Mouse (Mus musculus): ENCODE measurements around the gene Fam198a.
A peak's percentile ranks its signal among the peaks of the same experiment; 100 is the strongest.
"Not testable (repeated sequence)": the region's sequence is repeated elsewhere in the genome, so short reads cannot be mapped to it uniquely, and the experiment has no call there.

The Fam198a gene

DNA sequence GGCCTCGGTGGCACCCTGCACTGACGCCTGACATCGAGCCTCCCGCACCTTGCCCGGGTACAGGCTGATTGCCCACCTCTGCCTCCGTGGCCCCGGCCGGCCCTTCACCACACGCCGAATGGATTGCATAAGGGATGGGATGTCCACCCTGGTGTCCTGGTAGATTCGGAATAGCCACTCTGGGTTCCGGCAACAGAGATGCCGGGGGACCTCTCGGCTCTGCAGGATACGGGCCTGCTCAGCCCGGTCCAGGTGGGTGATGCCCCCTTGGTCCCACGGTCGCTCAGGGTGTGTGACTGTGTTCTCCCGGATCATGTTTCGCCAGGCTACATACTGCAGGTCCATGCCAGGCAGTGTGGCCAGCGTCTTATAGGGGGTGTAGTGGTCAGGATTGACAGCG lies 31.4 kb downstream of the Fam198a start:
- no peak for DNase-seq (ENCODE audit: low spot score)

- no peak for DNase-seq (ENCODE audit: low spot score)
Observed at GRCm38 (mm10) chr9:121982665-121983064, 31.9 kb downstream of the Fam198a start.

DNA sequence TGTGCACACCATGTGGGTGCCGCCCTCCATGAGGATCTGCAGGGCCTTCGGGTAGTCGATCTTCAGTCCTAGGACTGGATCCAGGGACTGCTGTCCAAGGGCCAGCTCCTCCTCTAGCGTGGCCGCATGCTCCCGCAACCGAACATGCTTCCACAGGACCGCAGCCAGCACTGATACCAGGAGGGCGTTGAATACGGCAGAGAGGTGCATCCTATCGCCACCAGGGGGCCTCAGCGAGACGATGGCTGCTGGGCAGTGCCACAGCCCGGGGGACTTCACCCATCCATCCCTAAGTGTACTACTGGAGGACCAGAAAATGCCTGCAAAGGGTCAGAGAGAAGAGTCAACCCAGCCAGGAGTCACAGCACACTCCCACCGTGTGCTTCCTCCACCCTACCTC lies 32.7 kb downstream of the Fam198a start:
- DNase-seq (ENCODE audit: low spot score), result peak; percentile 57

DNA sequence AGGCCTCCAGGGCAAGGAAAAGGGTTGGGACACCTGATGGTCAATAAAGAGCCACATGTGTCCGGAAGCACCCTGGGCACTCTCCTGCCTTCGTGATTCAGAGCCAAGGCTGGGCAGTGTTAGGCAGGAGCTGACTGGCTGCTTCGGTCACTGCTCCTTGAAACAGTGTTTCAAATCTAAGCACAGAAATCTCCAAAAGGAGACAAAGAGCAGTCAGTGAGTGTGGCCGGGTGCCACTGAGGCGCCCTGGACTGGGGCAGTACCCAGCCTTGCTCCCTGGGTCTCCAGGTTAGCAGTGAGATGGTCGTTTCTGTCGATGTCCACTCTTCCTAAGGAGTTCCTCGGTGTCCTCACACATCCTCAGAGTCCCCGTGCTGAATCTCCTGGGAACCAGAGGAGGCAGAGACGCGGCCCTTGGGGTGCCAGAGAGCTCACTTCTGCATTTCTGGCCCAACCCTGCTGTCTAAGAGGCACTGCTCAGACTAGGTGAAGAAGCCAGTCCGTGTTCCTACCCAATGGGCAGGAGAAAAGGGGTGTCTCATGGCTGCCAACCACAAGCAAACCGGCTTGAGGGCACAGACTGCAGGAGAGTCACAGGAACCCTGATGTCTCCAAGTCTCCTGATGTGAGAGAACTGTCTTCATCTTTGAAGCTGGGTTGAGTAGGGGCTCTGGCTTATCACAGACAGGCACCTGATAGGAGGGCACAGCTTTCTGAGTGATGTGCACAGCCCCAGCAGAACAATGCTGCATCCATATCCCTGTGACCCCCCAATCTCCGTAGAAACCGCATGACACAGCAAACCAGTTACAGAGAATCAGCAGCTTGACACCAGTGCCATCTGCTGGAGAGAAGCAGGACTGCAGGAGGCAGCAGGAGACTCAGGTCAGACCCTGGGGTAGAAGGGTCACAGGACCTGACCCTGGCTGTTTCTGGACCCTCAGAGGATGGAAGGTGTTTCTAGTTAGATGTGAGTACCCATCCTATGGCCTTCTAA lies 34.0 kb downstream of the Fam198a start:
- DNase-seq (ENCODE audit: low spot score), result peak; percentile 64

DNA sequence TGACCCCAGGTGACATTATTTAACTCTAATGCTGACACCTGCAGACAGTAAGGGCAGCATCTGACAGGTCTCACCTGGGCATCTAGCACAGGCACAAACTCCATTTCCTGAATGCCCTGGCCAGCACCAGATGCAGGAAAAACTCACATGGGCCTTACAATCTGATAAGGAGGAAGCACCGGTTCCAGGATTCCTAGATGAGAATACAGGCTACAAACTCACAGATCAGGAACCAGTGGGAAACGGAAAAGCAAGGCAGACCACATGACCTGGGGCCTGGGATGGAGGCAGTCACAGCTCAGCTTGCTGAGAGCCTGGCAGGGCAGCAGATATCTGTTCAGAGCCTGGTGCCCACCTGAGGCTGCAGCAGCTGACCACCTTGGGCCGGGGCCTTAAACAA lies 38.1 kb downstream of the Fam198a start:
- no peak for DNase-seq (ENCODE audit: low spot score)

GRCm38 (mm10) chr9:121989536-121989935 lies 38.7 kb downstream of the Fam198a start:
- DNase-seq (ENCODE audit: low spot score), result no peak

GRCm38 (mm10) chr9:121991041-121991440 lies 40.3 kb downstream of the Fam198a start:
- no peak for DNase-seq (ENCODE audit: low spot score)

- no peak for DNase-seq (ENCODE audit: low spot score)
Observed at GRCm38 (mm10) chr9:121993047-121993446, 42.3 kb downstream of the Fam198a start.

GRCm38 (mm10) chr9:121995077-121995476 lies 44.3 kb downstream of the Fam198a start:
- DNase-seq (ENCODE audit: low spot score), result no peak

GRCm38 (mm10) chr9:121995508-121996131 lies 44.8 kb downstream of the Fam198a start:
- DNase-seq (ENCODE audit: low spot score), result peak; percentile 84

DNA sequence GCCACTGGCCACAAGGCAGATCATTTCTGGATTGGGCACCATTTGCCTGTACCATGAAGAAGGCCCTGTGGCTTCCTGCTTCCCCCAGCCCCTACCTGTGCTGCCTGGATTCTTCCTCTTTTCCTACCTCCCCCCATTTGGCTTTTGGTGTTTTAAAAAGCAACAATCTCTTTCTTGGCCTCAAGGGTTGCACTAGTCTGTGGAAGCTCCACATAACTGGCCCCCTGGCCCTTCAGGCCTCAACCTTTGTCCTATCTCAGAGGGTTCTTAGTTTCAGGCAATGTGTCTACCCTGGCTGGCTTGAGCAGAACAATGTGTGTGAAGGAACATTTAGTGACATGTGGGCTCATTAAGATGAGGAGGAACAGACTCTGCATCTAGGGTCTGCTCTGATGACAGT lies 46.2 kb downstream of the Fam198a start, which contains the start of gene Pomgnt2:
Pomgnt2 (minus strand) TSS at position 101 of the 400 bp plus-strand sequence.
- DNase-seq (ENCODE audit: low spot score), result no peak

DNA sequence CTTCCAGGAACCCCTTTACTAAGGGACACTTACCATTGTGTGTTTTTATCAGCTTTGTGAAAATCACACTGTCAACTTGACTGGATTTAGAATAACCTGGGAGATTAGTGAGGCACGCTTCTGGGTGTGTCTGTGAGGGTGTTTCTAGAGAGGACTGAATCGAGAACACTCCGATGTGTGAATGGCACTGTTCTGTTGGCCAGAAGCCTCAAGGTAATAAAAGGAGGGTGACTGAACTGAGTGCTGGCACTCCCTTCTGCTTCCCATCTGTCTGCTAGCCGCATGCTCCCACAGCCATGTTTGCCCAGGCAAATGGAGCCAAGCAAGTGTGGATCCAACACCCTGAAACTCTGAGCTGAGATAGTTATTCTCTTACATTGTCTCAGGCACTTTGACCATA lies 47.2 kb downstream of the Fam198a start:
- no peak for DNase-seq (ENCODE audit: low spot score)

DNA sequence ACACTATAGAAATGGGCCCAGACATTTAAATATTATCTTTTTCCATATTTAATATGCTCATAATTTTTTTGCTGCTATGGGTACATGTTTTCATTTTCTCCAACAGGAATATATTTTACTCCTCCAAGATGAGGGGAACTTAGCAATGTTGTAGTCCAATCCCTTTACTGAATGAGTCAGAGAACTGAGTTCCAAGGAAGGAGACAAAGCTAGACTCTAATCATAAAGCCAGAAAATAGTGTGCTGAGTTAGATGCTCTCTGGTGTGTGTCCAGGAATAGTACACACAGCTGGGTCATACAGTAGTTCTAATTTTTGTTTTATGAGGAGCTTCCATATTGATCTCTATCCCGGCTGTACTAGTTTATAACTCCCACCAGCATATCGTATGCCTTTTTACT lies 55.4 kb downstream of the Fam198a start:
- DNase-seq (ENCODE audit: low spot score), result no peak

DNA sequence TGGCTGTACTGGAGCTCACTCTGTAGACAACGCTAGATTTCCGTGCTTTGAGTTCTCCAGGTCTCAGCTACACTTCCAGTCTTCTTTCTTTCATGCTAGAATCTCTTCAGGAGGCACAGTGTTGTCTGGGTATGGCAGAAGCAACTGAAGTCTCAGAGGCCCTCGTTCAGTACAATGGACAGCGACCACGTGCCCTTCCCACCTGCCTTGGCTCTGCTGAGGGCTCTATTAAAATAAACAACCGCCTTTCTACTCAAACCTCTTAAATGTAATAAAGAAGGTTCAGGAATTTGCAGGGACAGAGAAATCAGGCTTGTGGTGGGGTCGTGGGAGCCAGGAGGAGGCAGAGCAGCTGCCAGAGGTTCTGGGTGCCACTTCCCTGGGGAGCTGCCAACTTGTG lies 55.8 kb downstream of the Fam198a start:
- DNase-seq (ENCODE audit: low spot score), result peak; percentile 41

- no peak for DNase-seq (ENCODE audit: low spot score)
Observed at GRCm38 (mm10) chr9:122008876-122009275, 58.1 kb downstream of the Fam198a start.

DNA sequence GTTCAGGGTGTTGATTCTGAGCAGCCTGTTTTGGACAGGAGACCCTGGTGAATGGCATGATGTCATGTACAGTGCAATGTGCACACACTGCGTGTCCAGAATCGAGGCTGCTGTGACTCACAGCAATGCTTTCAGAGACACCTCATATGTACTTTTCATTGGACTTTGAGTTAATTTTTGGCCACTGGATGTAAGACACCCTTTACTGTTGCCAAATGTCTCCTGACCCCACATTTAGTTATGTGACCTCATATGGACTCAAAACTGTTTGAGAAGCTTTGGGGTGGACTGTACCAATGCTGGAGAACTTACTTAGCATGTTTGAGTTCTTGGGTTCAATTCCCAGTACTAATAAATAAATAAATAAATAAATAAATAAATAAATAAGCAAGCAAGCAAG lies 60.0 kb downstream of the Fam198a start:
- no peak for DNase-seq (ENCODE audit: low spot score)

DNA sequence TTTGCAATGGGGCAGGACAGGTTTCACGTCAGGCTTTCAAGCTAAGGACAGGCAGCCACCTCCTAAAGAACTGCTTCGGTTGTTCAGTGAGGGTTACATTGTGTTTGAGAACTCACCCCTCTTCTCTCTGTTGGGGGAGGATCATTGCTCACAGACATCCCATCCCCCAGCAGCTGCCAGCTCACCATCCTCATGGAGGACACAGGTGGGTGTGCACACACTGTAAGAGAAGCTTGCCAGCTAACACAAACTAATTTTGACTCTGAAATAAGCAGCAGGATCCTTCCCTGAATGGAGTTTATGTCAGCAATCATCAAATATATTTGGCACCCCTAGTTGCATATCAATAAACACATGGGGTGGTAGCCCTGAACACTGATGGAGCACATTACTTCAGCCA lies 62.0 kb downstream of the Fam198a start:
- DNase-seq (ENCODE audit: low spot score), result no peak

DNA sequence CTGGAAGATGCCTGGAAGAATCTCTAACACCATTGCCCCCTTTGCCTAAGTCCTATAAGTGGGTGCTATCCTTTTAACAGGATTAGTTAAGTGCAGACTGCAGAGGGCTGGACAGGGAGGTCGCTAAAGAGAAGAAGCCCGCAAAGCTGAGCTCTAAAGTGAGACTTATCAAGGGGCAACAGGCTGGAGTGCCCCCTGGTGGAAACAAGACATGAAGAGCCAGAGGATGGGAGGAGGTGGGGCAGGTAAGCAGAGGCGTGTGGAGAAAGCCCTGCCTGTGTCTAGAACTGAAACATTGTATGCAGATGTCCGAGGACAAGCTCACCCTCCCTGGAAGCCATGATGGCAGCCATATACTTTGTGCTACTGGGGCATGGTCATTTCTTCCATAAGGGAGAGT lies 62.8 kb downstream of the Fam198a start:
- no peak for DNase-seq (ENCODE audit: low spot score)

GRCm38 (mm10) chr9:122014241-122014667 lies 63.5 kb downstream of the Fam198a start:
- peak; percentile 70 for DNase-seq (ENCODE audit: low spot score)

GRCm38 (mm10) chr9:122018079-122018478 lies 67.3 kb downstream of the Fam198a start:
- DNase-seq (ENCODE audit: low spot score), result no peak

GRCm38 (mm10) chr9:122018782-122019395 lies 68.1 kb downstream of the Fam198a start:
- DNase-seq (ENCODE audit: low spot score), result peak; percentile 76

DNA sequence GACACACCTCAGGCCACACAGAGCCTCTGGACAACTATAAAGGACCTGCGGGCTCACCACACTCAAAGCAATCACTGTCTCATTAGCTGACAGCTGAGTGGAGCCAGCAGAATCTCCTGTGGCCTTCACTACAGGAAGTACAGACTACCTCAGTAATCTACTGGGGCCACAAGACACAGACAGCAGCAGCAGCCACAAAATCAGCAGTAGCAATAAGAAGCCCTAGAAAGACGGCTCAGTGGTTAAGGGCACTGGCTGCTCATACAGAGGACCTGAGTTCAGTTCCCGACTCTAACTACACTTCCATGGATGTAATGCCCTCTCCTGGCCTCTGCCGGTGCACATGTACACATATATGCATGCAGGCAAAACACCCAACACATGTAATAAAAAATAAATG lies 69.5 kb downstream of the Fam198a start:
- DNase-seq (ENCODE audit: low spot score), result no peak

DNA sequence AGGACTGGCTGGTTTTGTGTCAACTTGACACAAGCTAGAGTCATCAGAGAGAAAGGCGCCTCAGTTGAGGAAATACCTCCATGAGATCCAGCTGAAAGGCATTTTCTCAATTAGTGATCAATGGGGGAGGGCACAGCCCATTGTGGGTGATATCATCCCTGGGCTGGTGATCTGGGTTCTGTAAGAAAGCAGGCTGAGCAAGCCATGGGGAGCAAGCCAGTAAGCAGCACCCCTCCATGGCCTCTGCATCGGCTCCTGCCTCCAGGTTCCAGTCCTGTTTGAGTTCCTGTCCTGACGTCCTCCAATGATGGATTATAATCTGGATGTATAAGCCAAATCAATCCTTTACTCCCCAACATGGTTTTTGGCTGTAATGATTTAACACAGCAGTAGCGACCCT lies 70.4 kb downstream of the Fam198a start:
- DNase-seq (ENCODE audit: low spot score), result not testable (repeated sequence)

Measured in lung, postnatal 25 days (tissue).